Mouse (Mus musculus) kidney, adult 2 months (tissue): ENCODE data around the gene Hsp90ab1. TPM values are rescaled to one million over a fixed set of nuclear protein-coding genes. Genes with fewer than 3 reads are reported as not detected.

ENCODE experiments used
- DNase-seq: peaks from one replicate; pipeline ENCODE4 v3.0.0; 2021
- H3K27ac ChIP-seq: fragments of 200-500 bp; 2 replicates; pipeline ENCODE4 v1.5.1; 2012; ENCODE audit warnings: low read depth, low read length, control low read depth, inconsistent platforms; ENCODE audit not compliant: insufficient read depth
- H3K27me3 ChIP-seq: fragments of 200-500 bp; replicated peaks from 2 replicates; pipeline ENCODE4 v1.6.1; 2012; ENCODE audit warnings: mild to moderate bottlenecking, moderate library complexity, low read length, inconsistent platforms; ENCODE audit not compliant: control insufficient read depth, insufficient read depth
- H3K36me3 ChIP-seq: fragments of 200-500 bp; 2 replicates; pipeline ENCODE4 v1.6.1; 2012; ENCODE audit warnings: mild to moderate bottlenecking, moderate library complexity, low read length, inconsistent platforms; ENCODE audit not compliant: control insufficient read depth, insufficient read depth
- H3K4me1 ChIP-seq: fragments of 200-500 bp; 2 replicates; pipeline ENCODE4 v1.6.1; 2011; ENCODE audit warnings: low read length; ENCODE audit not compliant: control insufficient read depth, insufficient read depth
- H3K4me3 ChIP-seq: fragments of 200-500 bp; 2 replicates; pipeline ENCODE4 v1.5.1; 2011; ENCODE audit warnings: mild to moderate bottlenecking, low read depth, low read length, control low read depth; ENCODE audit not compliant: insufficient read depth
- CTCF ChIP-seq: fragments of 200-500 bp; conservative IDR thresholded peaks from 2 replicates; pipeline ENCODE4 v1.5.1; 2011; ENCODE audit warnings: low read depth, mild to moderate bottlenecking, control low read depth, low read length, moderate library complexity, mixed read lengths; ENCODE audit not compliant: insufficient read depth, insufficient read length
- POLR2A ChIP-seq: fragments of 200-500 bp; IDR thresholded peaks from one replicate; pipeline ENCODE4 v1.6.1; 2011; ENCODE audit warnings: low read depth, low read length, control low read depth
- WGBS: fragments of 180-500 bp; shearing (Covaris S2); methylation state at CpG from one replicate; pipeline ENCODE4 v1.1.7; 2018; 5-methylcytosine and 5-hydroxymethylcytosine counted together
- polyA plus RNA-seq: library from polyadenylated mRNA; depleted of rRNA; stranded (reverse); fragments of >200 nt; gene quantifications from 2 replicates; pipeline ENCODE4 v1.2.3, GENCODE M21; 2012

The Hsp90ab1 gene
- polyA plus RNA-seq, 1 experiment = 408 TPM

DNA sequence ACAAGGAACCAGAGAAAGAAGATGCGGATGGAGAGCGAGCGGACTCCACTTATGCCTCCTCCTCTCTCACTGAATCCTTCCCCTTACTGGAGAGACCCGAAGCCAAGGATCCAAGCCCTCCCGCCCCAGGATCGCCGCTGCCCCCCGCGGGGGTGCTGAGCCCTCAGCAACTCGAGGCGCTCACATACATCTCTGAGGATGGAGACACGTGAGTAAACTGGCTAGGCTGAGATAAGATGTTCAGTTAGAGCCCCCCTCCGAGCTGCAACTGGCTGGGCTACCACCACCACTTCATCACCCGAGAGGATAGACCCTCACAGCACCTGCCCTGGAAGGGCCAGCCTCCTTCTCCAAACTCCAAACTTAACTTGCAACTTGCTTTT lies 17.0 kb downstream of the Hsp90ab1 start:
- TF ChIP-seq POLR2A = no peak
- no peak for TF ChIP-seq CTCF
- no peaks in the 10 kb centered on the region for H3K27me3 ChIP-seq
- peak overlapping the region; percentile 83 for H3K4me3 ChIP-seq
- no peak overlapping the region for H3K27ac ChIP-seq
- no peaks in the 10 kb centered on the region for H3K36me3 ChIP-seq
- no peak for DNase-seq
- 4% methylated on average over 14 of the region's 14 CpGs for WGBS
- peaks cover 7% of the 10 kb centered on the region for H3K4me1 ChIP-seq

DNA sequence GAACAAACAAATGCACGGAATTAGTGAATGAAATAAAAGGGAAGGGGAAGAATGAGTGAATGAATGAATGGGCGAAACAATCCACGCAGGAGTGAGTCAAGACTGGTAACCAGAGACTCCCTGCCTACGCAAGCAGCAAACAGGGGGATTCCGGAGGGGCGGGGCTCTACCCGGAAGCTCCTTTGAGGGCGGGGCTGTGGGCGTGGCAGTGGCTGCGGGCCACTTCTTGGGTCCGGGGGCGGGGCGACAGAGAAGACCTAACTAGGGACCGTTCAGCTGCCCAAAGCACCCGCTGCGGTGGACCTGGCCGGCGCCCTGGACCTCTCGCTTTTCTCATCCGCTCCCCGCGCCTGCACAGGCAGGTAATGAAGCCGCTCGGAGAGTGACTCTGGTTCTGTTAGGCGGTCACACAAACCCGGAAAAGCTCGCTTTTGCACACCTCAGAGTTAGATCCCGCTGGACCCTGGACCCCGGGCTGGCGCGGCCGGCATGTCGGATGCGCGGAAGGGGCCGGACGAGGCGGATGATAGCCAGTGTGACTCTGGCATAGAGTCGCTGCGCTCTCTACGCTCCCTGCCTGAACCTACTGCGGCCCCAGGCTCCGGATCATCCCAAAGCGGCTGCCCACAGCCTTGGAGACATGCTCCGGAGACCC lies 17.5 kb downstream of the Hsp90ab1 start, which contains the start of gene Nfkbie:
TSS of gene Nfkbie (plus strand) at position 252 of the 655 bp plus-strand sequence.
- H3K4me1 ChIP-seq = peaks cover 7% of the 10 kb centered on the region
- under 1% methylated on average over 45 of the region's 45 CpGs for WGBS
- no peaks in the 10 kb centered on the region for H3K27me3 ChIP-seq
- TF ChIP-seq POLR2A = peak; percentile 42
- TF ChIP-seq CTCF = no peak
- H3K36me3 ChIP-seq = no peaks in the 10 kb centered on the region
- DNase-seq = peak; percentile 97
- H3K4me3 ChIP-seq = peak within 1 kb of the TSS; percentile 83
- H3K27ac ChIP-seq = peak within 1 kb of the TSS; percentile 24; the same call in 1 of the 2 replicates

DNA sequence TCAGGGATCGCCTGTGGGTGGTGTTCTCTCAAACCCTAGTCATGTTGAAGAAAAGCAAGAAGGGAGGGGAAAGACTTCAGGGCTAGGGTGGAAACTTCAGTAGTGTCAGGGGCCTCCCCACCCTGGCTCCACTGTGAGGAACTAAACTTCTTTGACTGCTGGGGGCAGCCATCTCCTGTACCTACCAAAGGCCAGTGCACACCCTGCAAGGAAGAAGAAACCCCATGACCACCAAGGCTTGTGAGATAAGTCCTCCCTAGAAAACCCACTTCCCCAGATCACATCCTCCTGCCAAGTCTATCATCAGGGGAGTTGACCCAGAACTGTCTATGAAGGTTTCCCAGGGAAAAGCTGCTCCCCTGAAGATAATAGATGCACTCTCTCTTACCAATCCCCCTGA lies 18.7 kb downstream of the Hsp90ab1 start:
- no peak for TF ChIP-seq CTCF
- no peak for TF ChIP-seq POLR2A
- 56% methylated on average over 1 of the region's 1 CpGs for WGBS

DNA sequence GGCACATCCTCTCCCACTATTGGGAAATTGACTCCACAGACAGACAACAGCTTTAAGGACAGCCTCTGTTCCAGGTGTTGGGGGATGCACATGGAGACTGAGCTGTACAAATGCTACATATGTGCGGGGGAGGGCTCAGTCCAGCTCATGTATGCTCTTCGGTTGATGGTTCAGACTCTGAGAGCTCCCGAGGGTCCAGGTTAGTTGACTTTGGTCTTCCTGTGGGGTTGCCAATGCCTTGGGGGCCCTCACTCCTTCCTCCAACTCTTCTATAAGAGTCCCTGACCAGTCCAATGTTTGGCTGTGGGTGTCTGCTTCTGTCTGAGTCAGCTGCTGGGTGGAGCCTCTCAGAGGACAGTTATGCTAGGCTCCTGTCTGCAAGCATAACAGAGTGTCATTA lies 20.0 kb downstream of the Hsp90ab1 start:
- Histone ChIP-seq H3K4me1 (peaks cover 7% of the 10 kb centered on the region), H3K36me3 (no peaks in the 10 kb centered on the region), H3K4me3 (no peak overlapping the region), H3K27me3 (peaks cover 5% of the 10 kb centered on the region), H3K27ac (no peak overlapping the region)
- DNase-seq = no peak
- WGBS = 68% methylated on average over 3 of the region's 3 CpGs
- TF ChIP-seq CTCF = no peak
- TF ChIP-seq POLR2A = no peak

More for the DNA sequence above, 18.7 kb downstream of the Hsp90ab1 start:
- Histone ChIP-seq H3K27ac (no peak overlapping the region), H3K36me3 (no peaks in the 10 kb centered on the region), H3K4me1 (peaks cover 7% of the 10 kb centered on the region), H3K4me3 (no peak overlapping the region), H3K27me3 (peaks cover 2% of the 10 kb centered on the region; the same call in 1 of the 2 replicates)
- no peak for DNase-seq

DNA sequence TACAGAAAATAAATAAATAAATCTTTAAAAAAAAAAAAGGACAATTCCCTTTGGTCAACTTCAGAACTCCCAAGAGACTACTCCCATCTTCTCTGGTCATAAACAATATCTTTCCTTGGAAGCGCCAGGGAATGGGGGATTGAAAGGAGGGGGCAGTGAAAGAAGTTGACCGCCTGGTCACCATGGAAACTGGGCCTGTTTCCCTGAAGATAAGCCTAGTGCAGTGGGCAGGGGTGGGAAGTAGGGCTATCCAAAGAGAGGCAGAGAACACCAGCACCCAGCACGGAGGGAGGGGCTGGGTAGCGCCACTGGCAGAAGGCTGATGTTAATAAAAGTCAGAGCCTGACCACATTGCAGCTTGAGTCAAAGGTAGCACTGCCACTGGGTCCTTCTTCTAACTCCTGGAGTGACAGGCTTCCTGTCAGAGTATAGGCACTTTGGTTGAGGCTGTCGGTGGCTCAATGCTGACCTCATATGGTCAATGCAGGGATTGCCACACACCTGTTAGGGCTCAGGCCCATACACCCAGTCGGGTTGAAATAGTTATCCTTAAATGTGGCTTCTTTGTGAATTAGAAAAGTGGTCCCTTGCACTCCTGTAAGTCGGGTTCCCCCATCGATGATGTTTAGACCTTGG lies 21.1 kb downstream of the Hsp90ab1 start:
- Histone ChIP-seq H3K36me3 (no peaks in the 10 kb centered on the region), H3K4me3 (no peak overlapping the region), H3K4me1 (peaks cover 6% of the 10 kb centered on the region), H3K27me3 (peaks cover 5% of the 10 kb centered on the region), H3K27ac (no peak overlapping the region)
- TF ChIP-seq CTCF = peak; percentile 99
- TF ChIP-seq POLR2A = no peak
- 9% methylated on average over 8 of the region's 8 CpGs for WGBS
- DNase-seq = peak; percentile 83

DNA sequence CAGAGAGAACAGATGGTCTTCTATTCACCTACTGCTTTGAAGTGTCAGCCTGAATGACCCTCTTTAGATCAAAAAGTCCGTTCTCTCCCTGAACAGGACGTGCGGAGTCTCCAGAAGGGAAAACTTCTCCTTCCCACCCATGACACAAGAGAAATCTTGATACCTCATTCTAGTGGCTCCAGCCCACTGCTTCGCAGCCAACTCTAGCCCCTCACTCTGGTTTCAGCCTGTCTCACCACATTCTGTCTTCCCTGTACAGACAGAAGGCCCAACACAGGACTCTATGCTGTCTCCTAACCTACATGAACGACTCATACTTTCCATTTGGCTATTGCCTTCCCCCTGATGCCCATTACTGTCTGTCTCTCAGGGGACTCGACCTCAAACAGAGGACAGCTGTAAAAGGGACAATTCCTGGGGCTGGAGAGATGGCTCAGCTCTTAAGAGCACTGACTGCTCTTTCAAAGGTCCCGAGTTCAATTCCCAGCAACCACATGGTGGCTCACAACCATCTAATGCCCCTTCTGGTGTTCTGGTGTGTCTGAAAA lies 21.7 kb downstream of the Hsp90ab1 start:
- Histone ChIP-seq H3K4me3 (no peak overlapping the region), H3K27me3 (peaks cover 5% of the 10 kb centered on the region), H3K4me1 (peaks cover 3% of the 10 kb centered on the region), H3K36me3 (no peaks in the 10 kb centered on the region), H3K27ac (no peak overlapping the region)
- DNase-seq = no peak
- WGBS = 57% methylated on average over 7 of the region's 7 CpGs
- TF ChIP-seq POLR2A = no peak
- no peak for TF ChIP-seq CTCF

DNA sequence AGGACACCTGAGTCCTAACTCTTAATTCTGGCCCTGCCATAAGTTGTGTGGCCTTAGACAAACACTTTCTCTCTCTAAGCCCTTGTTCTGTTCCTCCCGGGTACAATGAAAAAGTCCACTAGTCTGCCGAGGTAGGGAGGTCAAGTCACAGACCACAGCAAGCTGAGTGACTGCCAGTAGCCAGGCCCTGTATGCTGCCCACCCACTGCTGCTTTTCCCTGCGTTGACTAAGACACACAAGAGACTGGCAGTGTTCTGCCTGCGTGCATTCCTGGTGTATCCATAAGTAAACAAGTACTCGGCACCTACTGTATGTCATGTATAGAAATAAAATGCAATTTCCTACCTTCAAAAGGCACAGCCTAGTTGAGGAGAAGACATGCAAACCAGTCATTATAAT lies 22.8 kb downstream of the Hsp90ab1 start:
- no peaks in the 10 kb centered on the region for H3K4me1 ChIP-seq
- TF ChIP-seq CTCF = no peak
- TF ChIP-seq POLR2A = no peak
- WGBS = 40% methylated on average over 5 of the region's 5 CpGs
- H3K4me3 ChIP-seq = no peak overlapping the region
- H3K27me3 ChIP-seq = peaks cover 5% of the 10 kb centered on the region
- H3K27ac ChIP-seq = no peak overlapping the region
- no peaks in the 10 kb centered on the region for H3K36me3 ChIP-seq
- no peak for DNase-seq
